Mouse (Mus musculus) thymus, adult 2 months (tissue): ENCODE measurements at regions not wholly inside any gene's neighbourhood (a gene's known extent, or its start where the extent isn't known, plus 50 kb on each side); places are given as distances from the start of the nearest gene placed in this dataset.

Source experiments
- DNase-seq: peaks from one replicate; pipeline ENCODE4 v3.0.0; 2021
- H3K27ac ChIP-seq: fragments of 200-500 bp; 2 replicates; pipeline ENCODE4 v1.5.1; 2012; ENCODE audit warnings: low read length, control low read depth; ENCODE audit not compliant: control insufficient read depth, insufficient read depth
- H3K27me3 ChIP-seq: fragments of 200-500 bp; 2 replicates; pipeline ENCODE4 v1.6.1; 2012; ENCODE audit warnings: mild to moderate bottlenecking, low read length, moderate library complexity, mixed read lengths; ENCODE audit not compliant: control insufficient read depth, insufficient read depth
- H3K36me3 ChIP-seq: fragments of 200-500 bp; 2 replicates; pipeline ENCODE4 v1.6.1; 2012; ENCODE audit warnings: mild to moderate bottlenecking, low read length, moderate library complexity; ENCODE audit not compliant: control insufficient read depth, insufficient read depth
- H3K4me1 ChIP-seq: fragments of 200-500 bp; replicated peaks from 2 replicates; pipeline ENCODE4 v1.6.1; 2012; ENCODE audit warnings: low read length; ENCODE audit not compliant: control insufficient read depth, insufficient read depth
- H3K4me3 ChIP-seq: fragments of 200-500 bp; 2 replicates; pipeline ENCODE4 v1.5.1; 2012; ENCODE audit warnings: mild to moderate bottlenecking, low read length, control low read depth, moderate library complexity; ENCODE audit not compliant: control insufficient read depth, insufficient read depth
- CTCF ChIP-seq: fragments of 200-500 bp; IDR thresholded peaks from 2 replicates; pipeline ENCODE4 v1.5.1; 2012; ENCODE audit warnings: mild to moderate bottlenecking, control low read depth, low read length, moderate library complexity, borderline replicate concordance; ENCODE audit not compliant: control insufficient read depth, poor library complexity, insufficient read depth; ENCODE audit errors: extremely low read depth
- POLR2A ChIP-seq: fragments of 200-500 bp; IDR thresholded peaks from 2 replicates; pipeline ENCODE4 v1.6.1; 2012; ENCODE audit warnings: mild to moderate bottlenecking, low read length, control low read depth, moderate library complexity; ENCODE audit not compliant: control insufficient read depth, poor library complexity, insufficient read depth; ENCODE audit errors: extremely low read depth
- WGBS: fragments of 180-500 bp; shearing (Covaris S2); methylation state at CpG from one replicate; pipeline ENCODE4 v1.1.7; 2018; 5-methylcytosine and 5-hydroxymethylcytosine counted together

GRCm38 (mm10) chr13:31294011-31294410 is 261.9 kb upstream of the Foxq1 start:
- H3K27ac ChIP-seq = no peak overlapping the region
- no peaks in the 10 kb centered on the region for H3K27me3 ChIP-seq
- TF ChIP-seq POLR2A = no peak
- TF ChIP-seq CTCF = no peak
- H3K4me1 ChIP-seq = peaks cover 7% of the 10 kb centered on the region
- H3K36me3 ChIP-seq = no peaks in the 10 kb centered on the region
- no peak for DNase-seq
- H3K4me3 ChIP-seq = no peak overlapping the region
- WGBS = 98% methylated on average over 7 of the region's 7 CpGs

- no peak for TF ChIP-seq CTCF
- no peak for TF ChIP-seq POLR2A
- 61% methylated on average over 5 of the region's 5 CpGs for WGBS
- H3K4me3 ChIP-seq = no peak overlapping the region
Measured at GRCm38 (mm10) chr13:31303194-31303593, 252.7 kb upstream of the Foxq1 start.

GRCm38 (mm10) chr13:31304286-31304865 is 251.6 kb upstream of the Foxq1 start:
- no peaks in the 10 kb centered on the region for H3K27me3 ChIP-seq
- DNase-seq = no peak
- H3K36me3 ChIP-seq = no peaks in the 10 kb centered on the region
- H3K27ac ChIP-seq = no peak overlapping the region
- H3K4me1 ChIP-seq = no peaks in the 10 kb centered on the region
- no peak overlapping the region for H3K4me3 ChIP-seq
- TF ChIP-seq POLR2A (no peak), CTCF (no peak)
- 91% methylated on average over 5 of the region's 5 CpGs for WGBS

More at GRCm38 (mm10) chr13:31303194-31303593, 252.7 kb upstream of the Foxq1 start:
- H3K36me3 ChIP-seq = no peaks in the 10 kb centered on the region
- H3K4me1 ChIP-seq = no peaks in the 10 kb centered on the region
- no peak overlapping the region for H3K27ac ChIP-seq
- no peak for DNase-seq
- no peaks in the 10 kb centered on the region for H3K27me3 ChIP-seq

- Histone ChIP-seq H3K27me3 (no peaks in the 10 kb centered on the region), H3K36me3 (no peaks in the 10 kb centered on the region), H3K4me1 (0 out of 2 replicates have a peak, but pooled peaks cover 2% of the 10 kb centered on the region), H3K27ac (no peak overlapping the region), H3K4me3 (no peak overlapping the region)
- no peak for TF ChIP-seq CTCF
- no peak for TF ChIP-seq POLR2A
- DNase-seq = no peak
- WGBS = 74% methylated on average over 6 of the region's 6 CpGs
Measured at GRCm38 (mm10) chr13:31309083-31309621, 246.8 kb upstream of the Foxq1 start.

- TF ChIP-seq CTCF = no peak
- no peak for TF ChIP-seq POLR2A
- Histone ChIP-seq H3K4me1 (0 out of 2 replicates have a peak, but pooled peaks cover 2% of the 10 kb centered on the region), H3K27me3 (no peaks in the 10 kb centered on the region), H3K4me3 (no peak overlapping the region), H3K27ac (no peak overlapping the region), H3K36me3 (no peaks in the 10 kb centered on the region)
- no peak for DNase-seq
- WGBS = 65% methylated on average over 7 of the region's 7 CpGs
Measured at GRCm38 (mm10) chr13:31312772-31313171, 243.2 kb upstream of the Foxq1 start.

- 28% methylated on average over 5 of the region's 5 CpGs for WGBS
- TF ChIP-seq CTCF = no peak
- no peak for TF ChIP-seq POLR2A
- no peak overlapping the region for H3K4me3 ChIP-seq
- no peaks in the 10 kb centered on the region for H3K27me3 ChIP-seq
- no peaks in the 10 kb centered on the region for H3K36me3 ChIP-seq
- H3K27ac ChIP-seq = no peak overlapping the region
- H3K4me1 ChIP-seq = 0 out of 2 replicates have a peak, but pooled peaks cover 2% of the 10 kb centered on the region
- DNase-seq = no peak
Measured at GRCm38 (mm10) chr13:31313821-31314220, 242.1 kb upstream of the Foxq1 start.
